Comparison of ENCODE assay signal across 15 mouse cellular contexts in genomic region chr13:55900190-55900526, GRCm38 (mm10).
DNase-seq lines count a peak whose midpoint lies in the region; ATAC-seq and TF ChIP-seq lines count a peak whose summit lies in the region.
"Had no signal": no experiment of that assay in that cellular context is flagged by ENCODE, and none has a peak within 500 bp of the region (broad histone marks: within the 10 kb centered on the region; RNA-seq: fewer than 3 reads in every experiment).

No protein-coding gene starts in this region.

- H3K4me3 ChIP-seq in hindbrain, embryonic 13.5 days, result no peak overlapping the region
- no peak overlapping the region for H3K4me3 ChIP-seq in hindbrain, embryonic 12.5 days
- no peak overlapping the region for H3K4me3 ChIP-seq in limb, embryonic 10.5 days
- H3K4me3 ChIP-seq in stomach, postnatal 0 days (ENCODE audit: low read depth, low read length), result no peak overlapping the region
- no peak overlapping the region for H3K4me3 ChIP-seq in heart, embryonic 10.5 days
- H3K4me3 ChIP-seq: forebrain, embryonic 12.5 days had no signal

- 83% methylated on average over 4 of the region's 4 CpGs for WGBS in hindbrain, embryonic 13.5 days
- WGBS in hindbrain, embryonic 12.5 days, result 92% methylated on average over 4 of the region's 4 CpGs
- WGBS in limb, embryonic 10.5 days, result 81% methylated on average over 4 of the region's 4 CpGs
- 89% methylated on average over 4 of the region's 4 CpGs for WGBS in stomach, postnatal 0 days
- WGBS in heart, embryonic 10.5 days, result 90% methylated on average over 4 of the region's 4 CpGs

- H3K9ac ChIP-seq in hindbrain, embryonic 13.5 days, result no peak overlapping the region
- H3K9ac ChIP-seq in hindbrain, embryonic 12.5 days, result no peak overlapping the region
- H3K9ac ChIP-seq in stomach, postnatal 0 days (ENCODE audit: low read length), result no peak overlapping the region
- H3K9ac ChIP-seq: forebrain, embryonic 12.5 days; hindbrain, embryonic 14.5 days had no signal

- 0 out of 2 replicates have a peak overlapping the region, but pooled peaks have one; percentile 1 for H3K27ac ChIP-seq in hindbrain, embryonic 13.5 days
- H3K27ac ChIP-seq in hindbrain, embryonic 12.5 days, result no peak overlapping the region
- H3K27ac ChIP-seq in limb, embryonic 10.5 days, result 0 out of 2 replicates have a peak overlapping the region, but pooled peaks have one; percentile 74
- peak overlapping the region; percentile 79; the same call in 1 of the 2 replicates for H3K27ac ChIP-seq in stomach, postnatal 0 days (replicated peaks)
- H3K27ac ChIP-seq in heart, embryonic 10.5 days, result no peak overlapping the region
- H3K27ac ChIP-seq: forebrain, embryonic 12.5 days; hindbrain, embryonic 14.5 days had no signal

- H3K36me3 ChIP-seq in hindbrain, embryonic 13.5 days, result no peaks in the 10 kb centered on the region
- H3K36me3 ChIP-seq in hindbrain, embryonic 12.5 days, result no peaks in the 10 kb centered on the region
- no peaks in the 10 kb centered on the region for H3K36me3 ChIP-seq in limb, embryonic 10.5 days
- H3K36me3 ChIP-seq in stomach, postnatal 0 days (ENCODE audit: control insufficient read depth, insufficient read depth, low read length), result no peaks in the 10 kb centered on the region
- H3K36me3 ChIP-seq in heart, embryonic 10.5 days, result no peaks in the 10 kb centered on the region
- H3K36me3 ChIP-seq: forebrain, embryonic 12.5 days had no signal

- TF ChIP-seq POLR2A in brain, embryonic 14.5 days (IDR thresholded peaks at IDR 0.05; ENCODE audit: borderline replicate concordance, extremely low read depth, insufficient read depth, insufficient read length, poor library complexity, severe bottlenecking), result no peak

- no peak for TF ChIP-seq EP300 in stomach, postnatal 0 days (optimal IDR thresholded peaks at IDR 0.05)

- ATAC-seq in hindbrain, embryonic 13.5 days (ENCODE audit: low FRiP score), result no peak
- no peak for ATAC-seq in hindbrain, embryonic 12.5 days (ENCODE audit: low FRiP score)
- ATAC-seq in stomach, postnatal 0 days (ENCODE audit: low FRiP score, low TSS enrichment), result no peak

- peaks cover 30% of the 10 kb centered on the region for H3K27me3 ChIP-seq in hindbrain, embryonic 13.5 days
- peaks cover 9% of the 10 kb centered on the region; the same call in 1 of the 2 replicates for H3K27me3 ChIP-seq in hindbrain, embryonic 12.5 days
- H3K27me3 ChIP-seq in limb, embryonic 10.5 days (ENCODE audit: low read depth, poor library complexity, severe bottlenecking), result 0 out of 2 replicates have a peak, but pooled peaks cover 8% of the 10 kb centered on the region
- H3K27me3 ChIP-seq in stomach, postnatal 0 days (ENCODE audit: control insufficient read depth, insufficient read depth, low read length), result no peaks in the 10 kb centered on the region
- peaks cover 13% of the 10 kb centered on the region for H3K27me3 ChIP-seq in heart, embryonic 10.5 days (ENCODE audit: insufficient read depth, poor library complexity, severe bottlenecking)

- DNase-seq in brain, embryonic 14.5 days (ENCODE audit: low read depth), result peak; percentile 43
- DNase-seq in limb, embryonic 10.5 days (ENCODE audit: low spot score), result no peak
- DNase-seq in stomach, postnatal 0 days (ENCODE audit: low spot score), result no peak
- DNase-seq in heart, embryonic 10.5 days (ENCODE audit: low spot score), result no peak
- DNase-seq: adrenal gland, adult 2 months; adrenal gland, postnatal 25 days; cerebellum, adult 2 months; gastrocnemius, postnatal 36 days; heart, adult 11 months; heart, postnatal 10 days; heart, postnatal 4 days had no signal

- peaks cover 20% of the 10 kb centered on the region for H3K4me1 ChIP-seq in hindbrain, embryonic 13.5 days (replicated peaks)
- H3K4me1 ChIP-seq in hindbrain, embryonic 12.5 days, result peaks cover 21% of the 10 kb centered on the region
- peaks cover 28% of the 10 kb centered on the region for H3K4me1 ChIP-seq in limb, embryonic 10.5 days
- peaks cover 16% of the 10 kb centered on the region for H3K4me1 ChIP-seq in stomach, postnatal 0 days (replicated peaks; ENCODE audit: control insufficient read depth, insufficient read depth)
- peaks cover 24% of the 10 kb centered on the region for H3K4me1 ChIP-seq in heart, embryonic 10.5 days

- H3K4me2 ChIP-seq in hindbrain, embryonic 13.5 days, result no peak overlapping the region
- H3K4me2 ChIP-seq in hindbrain, embryonic 12.5 days (replicated peaks), result no peak overlapping the region
- H3K4me2 ChIP-seq in stomach, postnatal 0 days (replicated peaks; ENCODE audit: low read depth), result no peak overlapping the region
- H3K4me2 ChIP-seq: forebrain, embryonic 12.5 days; hindbrain, embryonic 14.5 days had no signal

- no peaks in the 10 kb centered on the region for H3K9me3 ChIP-seq in hindbrain, embryonic 13.5 days
- H3K9me3 ChIP-seq in hindbrain, embryonic 12.5 days (replicated peaks), result no peaks in the 10 kb centered on the region
- H3K9me3 ChIP-seq in limb, embryonic 10.5 days (replicated peaks), result no peaks in the 10 kb centered on the region
- no peaks in the 10 kb centered on the region for H3K9me3 ChIP-seq in stomach, postnatal 0 days (ENCODE audit: control insufficient read depth, low read length)
- no peaks in the 10 kb centered on the region for H3K9me3 ChIP-seq in heart, embryonic 10.5 days
- H3K9me3 ChIP-seq: forebrain, embryonic 12.5 days had no signal

- TF ChIP-seq CTCF in brain, embryonic 14.5 days (IDR thresholded peaks at IDR 0.05; ENCODE audit: borderline replicate concordance, extremely low read depth, insufficient read depth, insufficient read length), result no peak
- no peak for TF ChIP-seq CTCF in stomach, postnatal 0 days (IDR thresholded peaks at IDR 0.05; ENCODE audit: low read depth)

Comparison
In these comparisons a context has a peak if more than half of its experiments do, and no peak if none do; other contexts are left out.
1. H3K27ac ChIP-seq: peak in hindbrain, embryonic 13.5 days (single experiment), limb, embryonic 10.5 days (single experiment) and stomach, postnatal 0 days (single experiment); none in hindbrain, embryonic 12.5 days (single experiment) and heart, embryonic 10.5 days (single experiment).